ENCODE assay signal across 8 mouse cellular contexts in the genomic region with DNA sequence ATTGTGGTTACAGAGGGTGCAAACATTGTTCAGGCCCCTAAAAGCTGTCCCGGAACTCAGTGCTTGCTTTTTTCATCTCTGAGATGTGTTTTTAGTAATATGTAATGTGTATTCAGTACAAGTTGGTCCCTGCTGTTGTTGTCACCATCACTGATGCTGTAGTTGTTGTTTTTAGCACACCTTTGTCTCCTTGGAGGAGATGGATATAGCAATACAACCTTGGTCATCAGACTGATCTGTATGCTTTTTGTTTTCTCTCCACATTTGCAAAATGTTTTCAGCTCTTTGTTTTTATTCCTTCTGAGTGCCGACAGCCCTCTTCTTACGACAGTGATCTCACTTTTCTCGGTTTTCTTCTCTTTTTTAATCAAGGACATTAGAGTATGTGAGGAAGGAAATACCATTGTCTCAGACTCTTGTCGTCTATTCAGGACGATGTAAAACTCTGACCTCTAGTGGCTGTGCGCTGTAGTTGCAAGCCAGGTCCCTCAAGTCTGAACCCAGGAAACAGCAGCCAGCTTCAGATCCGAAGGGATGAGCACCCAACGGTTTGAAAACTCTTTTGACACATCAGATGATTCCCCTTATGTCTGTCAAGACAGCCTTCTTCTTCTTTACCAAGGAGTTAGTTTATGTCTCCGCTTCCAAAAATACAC.
A peak's percentile ranks its signal among the peaks of the same experiment; 100 is the strongest.
DNase-seq lines count a peak whose midpoint lies in the region; ATAC-seq lines count a peak whose summit lies in the region.
"Had no signal": no experiment of that assay in that cellular context is flagged by ENCODE, and none has a peak within 500 bp of the region (broad histone marks: within the 10 kb centered on the region; RNA-seq: fewer than 3 reads in every experiment).

No protein-coding gene starts in this region.

- no peak overlapping the region; the same call in 1 of the 2 replicates for H3K4me2 ChIP-seq in forebrain, embryonic 16.5 days (ENCODE audit: low read length)
- H3K4me2 ChIP-seq in hindbrain, embryonic 16.5 days (ENCODE audit: low read length): no peak overlapping the region
- H3K4me2 ChIP-seq: liver, embryonic 13.5 days had no signal

- H3K9ac ChIP-seq in forebrain, embryonic 16.5 days (replicated peaks; ENCODE audit: low read depth, low read length): no peak overlapping the region
- no peak overlapping the region for H3K9ac ChIP-seq in hindbrain, embryonic 16.5 days (ENCODE audit: low read depth, low read length)
- H3K9ac ChIP-seq: liver, embryonic 13.5 days had no signal

- 16% methylated on average over 10 of the region's 10 CpGs for WGBS in forebrain, embryonic 16.5 days
- 17% methylated on average over 10 of the region's 10 CpGs for WGBS in hindbrain, embryonic 16.5 days

- peak; percentile 86 for ATAC-seq in forebrain, embryonic 16.5 days
- peak; percentile 94 for ATAC-seq in hindbrain, embryonic 16.5 days

- H3K27me3 ChIP-seq in forebrain, embryonic 16.5 days (replicated peaks; ENCODE audit: control insufficient read depth, insufficient read depth, low read length): no peaks in the 10 kb centered on the region
- no peaks in the 10 kb centered on the region for H3K27me3 ChIP-seq in hindbrain, embryonic 16.5 days (replicated peaks; ENCODE audit: control insufficient read depth, insufficient read depth, low read length)
- H3K27me3 ChIP-seq: liver, embryonic 13.5 days had no signal

- no peak overlapping the region for H3K27ac ChIP-seq in forebrain, embryonic 16.5 days (ENCODE audit: low read length)
- H3K27ac ChIP-seq in hindbrain, embryonic 16.5 days (ENCODE audit: low read depth, low read length): no peak overlapping the region
- H3K27ac ChIP-seq: liver, embryonic 13.5 days had no signal

- no peaks in the 10 kb centered on the region for H3K9me3 ChIP-seq in forebrain, embryonic 16.5 days (ENCODE audit: control insufficient read depth, low read length)
- H3K9me3 ChIP-seq in hindbrain, embryonic 16.5 days (ENCODE audit: control insufficient read depth, low read length): no peaks in the 10 kb centered on the region
- H3K9me3 ChIP-seq: liver, embryonic 13.5 days had no signal

- H3K36me3 ChIP-seq in forebrain, embryonic 16.5 days (ENCODE audit: control insufficient read depth, insufficient read depth): no peaks in the 10 kb centered on the region
- H3K36me3 ChIP-seq in hindbrain, embryonic 16.5 days (ENCODE audit: control insufficient read depth, insufficient read depth, low read length): no peaks in the 10 kb centered on the region
- H3K36me3 ChIP-seq: liver, embryonic 13.5 days had no signal

- DNase-seq in NIH3T3 (ENCODE audit: low read depth): peak; percentile 83
- DNase-seq in c-Kit-positive CD71-positive TER-119-positive erythroid progenitor cells, embryonic 14.5 days (ENCODE audit: low spot score): peak; percentile 37
- peak; percentile 35 to 61 for DNase-seq in layer of hippocampus, postnatal 25 days (ENCODE audit: extremely low spot score in 1 of 2, low spot score in 1 of 2)
- peak; percentile 73 for DNase-seq in mesoderm, embryonic 11.5 days (ENCODE audit: low read depth, low spot score)
- DNase-seq in right cerebral cortex, postnatal 10 days (ENCODE audit: low spot score in 2 of 2): peak; percentile 77 to 82
- DNase-seq: liver, embryonic 13.5 days had no signal

- peaks cover 7% of the 10 kb centered on the region for H3K4me1 ChIP-seq in forebrain, embryonic 16.5 days (replicated peaks; ENCODE audit: control insufficient read depth, insufficient read depth, low read length)
- no peaks in the 10 kb centered on the region; the same call in 1 of the 2 replicates for H3K4me1 ChIP-seq in hindbrain, embryonic 16.5 days (ENCODE audit: control insufficient read depth, insufficient read depth, low read depth, low read length)

- H3K4me3 ChIP-seq in forebrain, embryonic 16.5 days (replicated peaks; ENCODE audit: low read length): no peak overlapping the region
- H3K4me3 ChIP-seq in hindbrain, embryonic 16.5 days (ENCODE audit: low read length): no peak overlapping the region
- H3K4me3 ChIP-seq: liver, embryonic 13.5 days had no signal
